Mouse (Mus musculus) adrenal gland, adult (tissue): Measurements from ENCODE around the gene Tmem117.

Experiments used
- DNase-seq, 2 experiments: peaks; one replicate each; pipeline ENCODE4 v3.0.0; 2022 to 2023; ENCODE audit warnings: low spot score in 1 of 2; ENCODE audit not compliant: inconsistent age in 2 of 2

Tmem117 gene

GRCm38 (mm10) chr15:94995352-94995751 is 366.3 kb downstream of the Tmem117 start:
- no peak for DNase-seq

- DNase-seq, result no peak
Observed at GRCm38 (mm10) chr15:95005121-95005824, 376.2 kb downstream of the Tmem117 start.

- DNase-seq, result no peak
Observed at GRCm38 (mm10) chr15:95022251-95022650, 393.2 kb downstream of the Tmem117 start.

GRCm38 (mm10) chr15:95024401-95024800 is 395.4 kb downstream of the Tmem117 start:
- no peak for DNase-seq

- DNase-seq, result no peak
Observed at GRCm38 (mm10) chr15:95028862-95029486, 399.9 kb downstream of the Tmem117 start.

GRCm38 (mm10) chr15:95029487-95029875 is 400.4 kb downstream of the Tmem117 start:
- no peak for DNase-seq

- no peak for DNase-seq
Observed at GRCm38 (mm10) chr15:95042437-95042836, 413.4 kb downstream of the Tmem117 start.

- DNase-seq, result no peak
Observed at GRCm38 (mm10) chr15:95044011-95044410, 415.0 kb downstream of the Tmem117 start.

GRCm38 (mm10) chr15:95047486-95047885 is 418.5 kb downstream of the Tmem117 start:
- no peak for DNase-seq

- no peak for DNase-seq
Observed at GRCm38 (mm10) chr15:95049171-95049729, 420.2 kb downstream of the Tmem117 start.

- DNase-seq, result no peak
Observed at GRCm38 (mm10) chr15:95055081-95055650, 426.1 kb downstream of the Tmem117 start.

GRCm38 (mm10) chr15:95068023-95068422 is 439.0 kb downstream of the Tmem117 start:
- no peak for DNase-seq

GRCm38 (mm10) chr15:95068799-95069198 is 439.8 kb downstream of the Tmem117 start:
- DNase-seq, result no peak

GRCm38 (mm10) chr15:95070881-95071280 is 441.8 kb downstream of the Tmem117 start:
- DNase-seq, result no peak

GRCm38 (mm10) chr15:95075356-95075755 is 446.3 kb downstream of the Tmem117 start:
- no peak for DNase-seq

- DNase-seq, result no peak
Observed at GRCm38 (mm10) chr15:95081654-95082053, 452.6 kb downstream of the Tmem117 start.

GRCm38 (mm10) chr15:95085962-95086361 is 456.9 kb downstream of the Tmem117 start:
- DNase-seq, result peak; percentile 25 to 41

GRCm38 (mm10) chr15:95100133-95100532 is 471.1 kb downstream of the Tmem117 start:
- DNase-seq, result no peak

GRCm38 (mm10) chr15:95101522-95101921 is 472.5 kb downstream of the Tmem117 start:
- no peak for DNase-seq

- no peak for DNase-seq
Observed at GRCm38 (mm10) chr15:95107246-95107809, 478.3 kb downstream of the Tmem117 start.

GRCm38 (mm10) chr15:95108626-95109025 is 479.6 kb downstream of the Tmem117 start:
- DNase-seq, result no peak

- DNase-seq, result no peak
Observed at GRCm38 (mm10) chr15:95131401-95131800, 502.4 kb downstream of the Tmem117 start.
